Mouse (Mus musculus): ENCODE data around the gene Tdg. TPM values are rescaled to one million over a fixed set of nuclear protein-coding genes. Genes with fewer than 3 reads are reported as not detected.

Tdg gene
- polyA plus RNA-seq, 1 experiment from 2014 or later = 123 TPM

GRCm38 (mm10) chr10:82699296-82699941 lies 69.8 kb downstream of the Tdg start:
- Histone ChIP-seq H3K9me3 (ENCODE audit: control insufficient read depth, low read length) (no peaks in the 10 kb centered on the region), H3K4me1 (ENCODE audit: control insufficient read depth, insufficient read depth, low read depth, low read length) (peaks cover 14% of the 10 kb centered on the region), H3K4me3 (ENCODE audit: low read length) (peak overlapping the region; percentile 86), H3K36me3 (ENCODE audit: control insufficient read depth, insufficient read depth, low read length) (0 out of 2 replicates have a peak, but pooled peaks cover 4% of the 10 kb centered on the region), H3K27ac (ENCODE audit: low read depth, low read length) (peak overlapping the region; percentile 84), H3K9ac (ENCODE audit: low read depth, low read length) (peak overlapping the region; percentile 83), H3K4me2 (ENCODE audit: low read length) (peak overlapping the region; percentile 63), H3K27me3 (replicated peaks; ENCODE audit: control insufficient read depth, insufficient read depth, low read length) (no peaks in the 10 kb centered on the region)
- ATAC-seq = peak; percentile 80
- WGBS = under 1% methylated on average over 55 of the region's 59 CpGs

Other genes with a start within 250 kb of the Tdg start
- gene Gm1553, start 137.2 kb upstream of the Tdg start, polyA plus RNA-seq (2015; fragmentation: Nextera tagmentation; extraction: Ambion mirVana) = not detected in 2 replicates
- 30.5 and 32.7 TPM in 2 replicates for gene 1190007I07Rik, start 6.6 kb upstream of the Tdg start, polyA plus RNA-seq (2015; fragmentation: Nextera tagmentation; extraction: Ambion mirVana)
- gene Glt8d2, start 60.8 kb downstream of the Tdg start, polyA plus RNA-seq (2015; fragmentation: Nextera tagmentation; extraction: Ambion mirVana) = 1.5 and 2.4 TPM in 2 replicates
- gene Hcfc2, start 66.3 kb downstream of the Tdg start, polyA plus RNA-seq (2015; fragmentation: Nextera tagmentation; extraction: Ambion mirVana) = 37.7 and 44.6 TPM in 2 replicates
- 37.3 and 38.5 TPM in 2 replicates for gene Nfyb, start 134.3 kb downstream of the Tdg start, polyA plus RNA-seq (2015; fragmentation: Nextera tagmentation; extraction: Ambion mirVana)
- gene Txnrd1, start 204.1 kb downstream of the Tdg start, polyA plus RNA-seq (2015; fragmentation: Nextera tagmentation; extraction: Ambion mirVana) = 87.1 and 104 TPM in 2 replicates
- 0.35 TPM in 2 replicates for gene Eid3, start 236.8 kb downstream of the Tdg start, polyA plus RNA-seq (2015; fragmentation: Nextera tagmentation; extraction: Ambion mirVana)